Mouse (Mus musculus): Measurements from ENCODE around the gene Fam180a.

Fam180a gene

DNA sequence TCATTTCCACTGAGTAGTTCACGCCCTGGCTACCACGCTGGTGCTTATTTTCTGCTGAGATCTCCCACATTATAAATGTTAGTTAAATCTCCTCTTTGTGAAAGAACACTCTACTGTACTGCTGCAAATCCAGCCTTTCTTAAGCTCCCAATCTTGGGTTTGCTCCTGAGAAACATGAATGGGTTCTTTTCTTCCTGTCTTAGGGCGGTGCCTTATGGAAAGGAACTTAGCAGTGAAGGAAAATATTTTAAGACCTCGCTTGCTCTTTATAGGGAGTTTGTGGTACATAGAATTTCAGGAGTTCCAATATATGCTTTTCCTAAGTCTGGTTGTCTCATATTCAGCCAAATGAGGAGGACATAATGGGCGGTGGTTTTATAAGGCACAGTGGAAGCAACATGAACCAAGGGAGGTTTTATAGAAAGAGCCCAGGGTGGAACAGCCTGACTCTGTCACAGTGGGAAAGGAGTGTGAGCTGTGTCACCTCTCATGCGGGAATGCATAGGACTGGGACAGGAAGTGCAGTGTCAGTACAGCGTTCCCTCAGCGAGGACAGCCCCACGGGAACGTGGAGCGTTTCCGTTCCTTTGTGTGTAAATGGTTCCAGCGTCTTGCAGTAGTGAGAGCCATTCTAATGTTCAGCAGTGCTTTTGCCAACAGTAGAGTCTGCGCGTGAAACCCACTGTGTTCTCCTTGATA, 60.2 kb downstream of the Fam180a start:
- no peak for DNase-seq (ENCODE audit: low read depth, low spot score)

All from forelimb bud, embryonic 11.5 days (tissue).